Mouse (Mus musculus) cerebellum, adult 2 months (tissue): ENCODE results near the gene Nrap.

Experiments used
- CTCF ChIP-seq: fragments of 200-500 bp; IDR thresholded peaks from 2 replicates; pipeline ENCODE4 v1.5.1; 2011; ENCODE audit warnings: low read depth, mild to moderate bottlenecking, control low read depth, low read length, moderate library complexity, borderline replicate concordance; ENCODE audit not compliant: insufficient read depth
- POLR2A ChIP-seq: fragments of 200-500 bp; IDR thresholded peaks from 2 replicates; pipeline ENCODE4 v1.6.1; 2011; ENCODE audit warnings: low read length, control low read depth, borderline replicate concordance; ENCODE audit not compliant: insufficient read depth

GRCm38 (mm10) chr19:56396669-56397621 is 7.1 kb upstream of the Nrap start, which contains the start of gene Casp7:
- TF ChIP-seq CTCF: no peak
- TF ChIP-seq POLR2A: no peak
